Mouse (Mus musculus) embryonic fibroblast, embryonic 13.5 days (primary cell): ENCODE measurements around the gene Vmn2r99. TPM values are rescaled to one million over a fixed set of nuclear protein-coding genes. Genes with fewer than 3 reads are reported as not detected.

ENCODE experiments used
- H3K27ac ChIP-seq: 2 replicates; pipeline ENCODE4 v1.5.1; 2012; ENCODE audit warnings: low read length, control low read depth, inconsistent platforms; ENCODE audit not compliant: insufficient read depth
- H3K4me1 ChIP-seq: 2 replicates; pipeline ENCODE4 v1.6.1; 2011; ENCODE audit warnings: low read length; ENCODE audit not compliant: control insufficient read depth, insufficient read depth
- H3K4me3 ChIP-seq: 2 replicates; pipeline ENCODE4 v1.5.1; 2011; ENCODE audit warnings: mild to moderate bottlenecking, control low read depth, low read length; ENCODE audit not compliant: insufficient read depth
- CTCF ChIP-seq: IDR thresholded peaks from 2 replicates; pipeline ENCODE4 v1.5.1; 2011; ENCODE audit warnings: mild to moderate bottlenecking, control low read depth, low read length, moderate library complexity, borderline replicate concordance; ENCODE audit not compliant: insufficient read depth
- POLR2A ChIP-seq: IDR thresholded peaks from 2 replicates; pipeline ENCODE4 v1.6.1; 2011; ENCODE audit warnings: low read depth, mild to moderate bottlenecking, control low read depth, low read length, moderate library complexity
- polyA plus RNA-seq: library from polyadenylated mRNA; stranded (reverse); fragments of >200 nt; gene quantifications from 2 replicates; pipeline ENCODE4 v1.2.4, GENCODE M21; 2011; ENCODE audit warnings: low read depth; ENCODE audit not compliant: missing spikeins, insufficient read length

The Vmn2r99 gene
- polyA plus RNA-seq = not detected in 2 replicates

- H3K27ac ChIP-seq = no peak within 1 kb of the TSS
- H3K4me1 ChIP-seq = no peaks in the 10 kb centered on the region
- TF ChIP-seq POLR2A = no peak
- TF ChIP-seq CTCF = no peak
- no peak within 1 kb of the TSS for H3K4me3 ChIP-seq
Observed at GRCm38 (mm10) chr17:19361649-19362048, at the start of gene Vmn2r99. Gene Vmn2r99 (plus strand): TSS chr17:19361949.

GRCm38 (mm10) chr17:19437623-19438022, 75.9 kb downstream of the Vmn2r99 start:
- no peak overlapping the region for H3K27ac ChIP-seq
- H3K4me1 ChIP-seq = no peaks in the 10 kb centered on the region
- H3K4me3 ChIP-seq = no peak overlapping the region
- TF ChIP-seq POLR2A = no peak

DNA sequence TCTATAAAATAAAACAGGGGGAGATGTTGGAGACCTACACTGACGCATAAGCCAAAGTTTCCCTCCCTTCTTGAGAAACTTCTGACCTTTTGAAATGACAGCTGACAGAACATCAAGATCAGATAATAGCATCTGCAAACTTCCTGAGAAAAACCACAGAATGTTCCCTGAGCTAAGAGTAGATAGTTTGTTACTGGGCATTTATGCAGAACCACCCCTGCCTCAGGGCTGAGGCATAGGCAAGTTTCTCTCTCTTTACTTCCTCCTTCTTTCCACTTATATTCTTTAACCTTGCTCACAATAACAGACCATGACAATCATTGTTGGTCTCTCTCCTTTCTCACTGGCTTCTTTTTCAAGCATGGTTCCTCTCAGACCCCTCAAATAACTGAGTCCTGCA, 83.2 kb downstream of the Vmn2r99 start:
- Histone ChIP-seq H3K27ac (no peak overlapping the region), H3K4me1 (no peaks in the 10 kb centered on the region), H3K4me3 (no peak overlapping the region)
- TF ChIP-seq POLR2A (no peak), CTCF (no peak)

Other genes with a start within 250 kb of the Vmn2r99 start
- 0.12 TPM in 1 of 2 replicates, not detected in the other for gene Vmn2r100, start 142.8 kb downstream of the Vmn2r99 start, polyA plus RNA-seq
- not detected in 2 replicates for gene Vmn2r101, start 215.3 kb downstream of the Vmn2r99 start, polyA plus RNA-seq